Comparison of ENCODE assay signal across 8 mouse cellular contexts in the genomic region with DNA sequence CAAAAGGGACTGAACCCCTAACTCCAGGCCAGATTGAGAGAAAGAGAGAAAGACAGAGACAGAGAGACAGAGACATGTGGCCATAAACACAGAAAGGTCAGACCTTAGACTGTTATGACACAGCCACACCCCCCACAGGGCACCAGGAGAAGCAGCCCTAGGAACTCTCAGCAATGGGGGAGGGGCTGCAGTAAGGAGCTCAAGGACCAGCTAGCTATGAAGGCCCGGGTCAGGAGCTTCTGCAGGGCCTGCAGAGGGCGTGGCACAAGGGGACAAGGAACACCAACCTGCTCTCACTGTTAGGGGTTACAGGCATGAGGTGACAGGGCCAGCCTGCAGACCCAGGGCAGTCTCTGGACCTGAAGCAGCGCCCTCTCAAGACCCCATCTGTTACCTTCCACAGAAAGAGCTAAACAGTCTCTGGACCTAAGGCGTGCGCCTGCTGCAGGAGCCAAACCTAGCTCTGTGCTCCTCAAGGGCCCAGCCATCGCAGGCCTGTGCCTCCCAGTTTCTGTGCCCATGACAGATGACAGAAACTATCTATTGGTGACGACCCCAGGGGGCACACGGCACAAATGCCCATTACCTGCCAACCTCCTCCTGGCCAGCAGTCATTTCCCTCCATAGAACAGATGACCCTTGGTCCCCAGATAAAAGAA. TPM values are rescaled to one million over a fixed set of nuclear protein-coding genes. Genes with fewer than 3 reads are reported as not detected.
A peak's percentile ranks its signal among the peaks of the same experiment; 100 is the strongest.
DNase-seq lines count a peak whose midpoint lies in the region; ATAC-seq and TF ChIP-seq lines count a peak whose summit lies in the region.

No protein-coding gene starts in this region.

- TF ChIP-seq POLR2A in embryonic fibroblast, embryonic 13.5 days (IDR thresholded peaks at IDR 0.05; ENCODE audit: low read depth, low read length): no peak

- H3K36me3 ChIP-seq in limb, embryonic 10.5 days: peaks cover 14% of the 10 kb centered on the region; the same call in 1 of the 2 replicates
- no peaks in the 10 kb centered on the region for H3K36me3 ChIP-seq in neural tube, embryonic 14.5 days (ENCODE audit: control insufficient read depth, insufficient read depth, low read length)

- ATAC-seq in neural tube, embryonic 14.5 days (ENCODE audit: low read depth): no peak

- no peak for TF ChIP-seq CTCF in layer of hippocampus, adult 2 months (conservative IDR thresholded peaks at IDR 0.05)
- TF ChIP-seq CTCF in embryonic fibroblast, embryonic 13.5 days (IDR thresholded peaks at IDR 0.05; ENCODE audit: borderline replicate concordance, insufficient read depth, low read length): no peak

- peak overlapping the region; percentile 8; the same call in 1 of the 2 replicates for H3K9ac ChIP-seq in neural tube, embryonic 14.5 days (replicated peaks; ENCODE audit: low read depth, low read length)

- peak overlapping the region; percentile 81; the same call in 1 of the 2 replicates for H3K27ac ChIP-seq in layer of hippocampus, adult 2 months
- H3K27ac ChIP-seq in embryonic fibroblast, embryonic 13.5 days (ENCODE audit: insufficient read depth, low read length): peak overlapping the region; percentile 42
- H3K27ac ChIP-seq in limb, embryonic 10.5 days: peak overlapping the region; percentile 86
- H3K27ac ChIP-seq in neural tube, embryonic 14.5 days (ENCODE audit: low read depth, low read length): peak overlapping the region; percentile 90

- WGBS in limb, embryonic 10.5 days: 31% methylated on average over 8 of the region's 8 CpGs
- WGBS in neural tube, embryonic 14.5 days: 41% methylated on average over 8 of the region's 8 CpGs

- no peak overlapping the region; the same call in 1 of the 2 replicates for H3K4me2 ChIP-seq in neural tube, embryonic 14.5 days (ENCODE audit: low read depth, low read length)

- DNase-seq in layer of hippocampus, adult 2 months (ENCODE audit: low spot score in 2 of 2): no peak
- DNase-seq in layer of hippocampus, adult 18-20 months (ENCODE audit: low spot score in 2 of 2): no peak
- DNase-seq in limb, embryonic 10.5 days (ENCODE audit: low spot score): no peak
- no peak for DNase-seq in urinary bladder, postnatal 14 days (ENCODE audit: low spot score)
- DNase-seq in frontal cortex, postnatal 10 days (ENCODE audit: low spot score in 2 of 2): no peak
- no peak for DNase-seq in gastrocnemius, adult 8-10 months (ENCODE audit: low spot score in 2 of 2)

- H3K9me3 ChIP-seq in limb, embryonic 10.5 days (replicated peaks): no peaks in the 10 kb centered on the region
- no peaks in the 10 kb centered on the region for H3K9me3 ChIP-seq in neural tube, embryonic 14.5 days (ENCODE audit: control insufficient read depth, low read length)

- H3K4me1 ChIP-seq in embryonic fibroblast, embryonic 13.5 days (ENCODE audit: control insufficient read depth, insufficient read depth, low read length): peaks cover 35% of the 10 kb centered on the region
- H3K4me1 ChIP-seq in limb, embryonic 10.5 days: peaks cover 95% of the 10 kb centered on the region
- peaks cover 90% of the 10 kb centered on the region for H3K4me1 ChIP-seq in neural tube, embryonic 14.5 days (ENCODE audit: control insufficient read depth, insufficient read depth, low read length)

- H3K27me3 ChIP-seq in limb, embryonic 10.5 days (ENCODE audit: low read depth, poor library complexity, severe bottlenecking): no peaks in the 10 kb centered on the region
- H3K27me3 ChIP-seq in neural tube, embryonic 14.5 days (ENCODE audit: control insufficient read depth, insufficient read depth, low read length): no peaks in the 10 kb centered on the region

- no peak overlapping the region for H3K4me3 ChIP-seq in layer of hippocampus, adult 2 months
- no peak overlapping the region for H3K4me3 ChIP-seq in embryonic fibroblast, embryonic 13.5 days (ENCODE audit: insufficient read depth, low read length)
- peak overlapping the region; percentile 39 for H3K4me3 ChIP-seq in limb, embryonic 10.5 days
- no peak overlapping the region for H3K4me3 ChIP-seq in neural tube, embryonic 14.5 days (ENCODE audit: low read depth, low read length)

RNA-seq across cellular contexts. Expression of gene Ncor2, which starts 21.5 kb away (rescaled TPM):
- 100 to 1,000 TPM; 285 to 307 TPM for total RNA-seq in layer of hippocampus, adult 2 months (2021)
- total RNA-seq in layer of hippocampus, adult 18-20 months (2021): 100 to 1,000 TPM; 291 to 298 TPM
- polyA plus RNA-seq in embryonic fibroblast, embryonic 13.5 days (2011; ENCODE audit: insufficient read length, low read depth, missing spikeins): 110 and 130 TPM in 2 replicates
- 22.4 and 26.8 TPM in 2 replicates for polyA plus RNA-seq in limb, embryonic 10.5 days (2016; fragmentation: Nextera tagmentation; extraction: Ambion mirVana)
- polyA plus RNA-seq in neural tube, embryonic 14.5 days (2014; fragmentation: Nextera tagmentation; extraction: Ambion mirVana): 29.1 and 32.8 TPM in 2 replicates
- total RNA-seq in gastrocnemius, adult 8-10 months (2022): 100 to 1,000 TPM in 1 of 4 experiments, 10 to 100 TPM in 3; 93.5 to 117 (median 97.9) TPM
